ENCODE assay signal across 13 mouse cellular contexts in genomic region chr19:4298322-4299121, GRCm38 (mm10). TPM values are rescaled to one million over a fixed set of nuclear protein-coding genes. Genes with fewer than 3 reads are reported as not detected.
DNase-seq lines count a peak whose midpoint lies in the region; ATAC-seq and TF ChIP-seq lines count a peak whose summit lies in the region.
"Had no signal": no experiment of that assay in that cellular context is flagged by ENCODE, and none has a peak within 500 bp of the region (broad histone marks: within the 10 kb centered on the region; RNA-seq: fewer than 3 reads in every experiment).

No protein-coding gene starts in this region.

- TF ChIP-seq POLR2A in thymus, adult 2 months (IDR thresholded peaks at IDR 0.05; ENCODE audit: control insufficient read depth, extremely low read depth, insufficient read depth, low read length, poor library complexity), result no peak

- H3K9ac ChIP-seq in hindbrain, embryonic 15.5 days, result no peak overlapping the region
- no peak overlapping the region for H3K9ac ChIP-seq in hindbrain, embryonic 12.5 days
- no peak overlapping the region for H3K9ac ChIP-seq in liver, embryonic 14.5 days (replicated peaks)
- H3K9ac ChIP-seq: embryonic facial prominence, embryonic 15.5 days; forebrain, postnatal 0 days had no signal

- H3K9me3 ChIP-seq in hindbrain, embryonic 15.5 days, result no peaks in the 10 kb centered on the region
- H3K9me3 ChIP-seq in hindbrain, embryonic 12.5 days (replicated peaks), result no peaks in the 10 kb centered on the region
- H3K9me3 ChIP-seq in liver, embryonic 14.5 days (ENCODE audit: control insufficient read depth, low read length), result no peaks in the 10 kb centered on the region
- H3K9me3 ChIP-seq: embryonic facial prominence, embryonic 15.5 days had no signal

- no peak for TF ChIP-seq EP300 in liver, embryonic 14.5 days (IDR thresholded peaks at IDR 0.05; ENCODE audit: low read depth)

- peaks cover 42% of the 10 kb centered on the region for H3K4me1 ChIP-seq in hindbrain, embryonic 15.5 days (replicated peaks)
- H3K4me1 ChIP-seq in hindbrain, embryonic 12.5 days, result peaks cover 41% of the 10 kb centered on the region
- peaks cover 96% of the 10 kb centered on the region for H3K4me1 ChIP-seq in thymus, adult 2 months (replicated peaks; ENCODE audit: control insufficient read depth, insufficient read depth, low read length)
- peaks cover 2 to 56% of the 10 kb centered on the region in 2 experiments; a peak in 3 of 4 replicates for H3K4me1 ChIP-seq in liver, embryonic 14.5 days (replicated peaks; ENCODE audit: control insufficient read depth in 2 of 2, insufficient read depth in 2 of 2, low read length in 1 of 2)

- no peak for TF ChIP-seq CTCF in thymus, adult 2 months (IDR thresholded peaks at IDR 0.05; ENCODE audit: borderline replicate concordance, control insufficient read depth, extremely low read depth, insufficient read depth, low read length, poor library complexity)
- peak; percentile 6; the same call in 1 of the 2 replicates for TF ChIP-seq CTCF in liver, embryonic 14.5 days (IDR thresholded peaks at IDR 0.05; ENCODE audit: low read depth)

- 93% methylated on average over 17 of the region's 17 CpGs for WGBS in hindbrain, embryonic 15.5 days
- 92% methylated on average over 17 of the region's 17 CpGs for WGBS in hindbrain, embryonic 12.5 days
- 48% methylated on average over 17 of the region's 17 CpGs for WGBS in thymus, adult 2 months
- 66% methylated on average over 17 of the region's 17 CpGs for WGBS in liver, embryonic 14.5 days (ENCODE audit: insufficient replicate concordance)

- H3K36me3 ChIP-seq in hindbrain, embryonic 15.5 days, result no peaks in the 10 kb centered on the region
- no peaks in the 10 kb centered on the region for H3K36me3 ChIP-seq in hindbrain, embryonic 12.5 days
- H3K36me3 ChIP-seq in thymus, adult 2 months (ENCODE audit: control insufficient read depth, insufficient read depth, low read length), result no peaks in the 10 kb centered on the region
- no peaks in the 10 kb centered on the region; the same call in 1 of the 2 replicates for H3K36me3 ChIP-seq in liver, embryonic 14.5 days (replicated peaks; ENCODE audit: control insufficient read depth, insufficient read depth, low read depth)

- DNase-seq in thymus, adult 2 months, result no peak
- no peak for DNase-seq in thymus, postnatal 0 days (ENCODE audit: low spot score)
- no peak for DNase-seq in liver, embryonic 14.5 days (ENCODE audit: low read depth in 3 of 3, low spot score in 3 of 3)
- DNase-seq in thymus, postnatal 4 days, result peak; percentile 45
- DNase-seq in adrenal gland, postnatal 4 days (ENCODE audit: low spot score in 2 of 2), result no peak
- no peak for DNase-seq in c-Kit-positive CD71-positive TER-119-positive erythroid progenitor cells, embryonic 14.5 days (ENCODE audit: low spot score)
- DNase-seq: adrenal gland, adult 8-10 months; cerebellum, adult 9-11 months; forebrain, postnatal 0 days had no signal

- no peak overlapping the region for H3K4me2 ChIP-seq in hindbrain, embryonic 15.5 days
- no peak overlapping the region for H3K4me2 ChIP-seq in hindbrain, embryonic 12.5 days (replicated peaks)
- no peak overlapping the region for H3K4me2 ChIP-seq in liver, embryonic 14.5 days (ENCODE audit: low read depth)
- H3K4me2 ChIP-seq: embryonic facial prominence, embryonic 15.5 days had no signal

- ATAC-seq in hindbrain, embryonic 15.5 days (ENCODE audit: low FRiP score, low read depth), result no peak
- no peak for ATAC-seq in hindbrain, embryonic 12.5 days (ENCODE audit: low FRiP score)
- ATAC-seq in liver, embryonic 14.5 days (ENCODE audit: insufficient read depth), result no peak
- ATAC-seq: forebrain, postnatal 0 days; Patski had no signal

- H3K27ac ChIP-seq in hindbrain, embryonic 15.5 days (replicated peaks), result 0 out of 2 replicates have a peak overlapping the region, but pooled peaks have one; percentile 10
- H3K27ac ChIP-seq in hindbrain, embryonic 12.5 days, result no peak overlapping the region
- peak overlapping the region; percentile 98 for H3K27ac ChIP-seq in thymus, adult 2 months (ENCODE audit: control insufficient read depth, insufficient read depth, low read length)
- H3K27ac ChIP-seq in liver, embryonic 14.5 days, result no peak overlapping the region

- H3K27me3 ChIP-seq in hindbrain, embryonic 15.5 days, result no peaks in the 10 kb centered on the region
- H3K27me3 ChIP-seq in hindbrain, embryonic 12.5 days, result no peaks in the 10 kb centered on the region
- no peaks in the 10 kb centered on the region for H3K27me3 ChIP-seq in thymus, adult 2 months (ENCODE audit: control insufficient read depth, insufficient read depth, low read length)
- no peaks in the 10 kb centered on the region for H3K27me3 ChIP-seq in liver, embryonic 14.5 days (ENCODE audit: control insufficient read depth, insufficient read depth, low read length)
- H3K27me3 ChIP-seq: embryonic facial prominence, embryonic 15.5 days; Patski had no signal

- H3K4me3 ChIP-seq in hindbrain, embryonic 15.5 days, result no peak overlapping the region
- no peak overlapping the region for H3K4me3 ChIP-seq in hindbrain, embryonic 12.5 days
- H3K4me3 ChIP-seq in thymus, adult 2 months (ENCODE audit: control insufficient read depth, insufficient read depth, low read length), result no peak overlapping the region; the same call in 1 of the 2 replicates
- H3K4me3 ChIP-seq in liver, embryonic 14.5 days (ENCODE audit: insufficient read depth in 1 of 2, low read depth in 2 of 2, low read length in 2 of 2), result no peak overlapping the region
- H3K4me3 ChIP-seq: embryonic facial prominence, embryonic 15.5 days had no signal

RNA-seq across cellular contexts. Expression of gene Grk2, which starts 7.5 kb away (rescaled TPM):
- polyA plus RNA-seq in hindbrain, embryonic 15.5 days (2015; fragmentation: Nextera tagmentation; extraction: Ambion mirVana), result 25.7 and 31.9 TPM in 2 replicates
- polyA plus RNA-seq in hindbrain, embryonic 12.5 days (2016; fragmentation: Nextera tagmentation; extraction: Ambion mirVana), result 21.8 and 22.0 TPM in 2 replicates
- polyA plus RNA-seq in thymus, adult 2 months (2012; rRNA removed), result 515 and 528 TPM in 2 replicates
- 64.3 and 81.3 TPM in 2 replicates for polyA plus RNA-seq in thymus, postnatal 0 days (2015; fragmentation: Nextera tagmentation; extraction: Ambion mirVana)
- polyA plus RNA-seq in liver, embryonic 14.5 days (2012; rRNA removed), result 23.9 and 26.0 TPM in 2 replicates
- polyA plus RNA-seq in liver, embryonic 14.5 days (2014; fragmentation: Nextera tagmentation; extraction: Ambion mirVana), result 9.4 and 10.8 TPM in 2 replicates
- 10 to 100 TPM; 54.6 to 57.8 TPM for total RNA-seq in adrenal gland, postnatal 4 days (2021)

RNA-seq across cellular contexts. Expression of gene Ankrd13d, which starts 15.6 kb away (rescaled TPM):
- 58.3 and 63.4 TPM in 2 replicates for polyA plus RNA-seq in hindbrain, embryonic 15.5 days (2015; fragmentation: Nextera tagmentation; extraction: Ambion mirVana)
- 17.5 and 22.1 TPM in 2 replicates for polyA plus RNA-seq in hindbrain, embryonic 12.5 days (2016; fragmentation: Nextera tagmentation; extraction: Ambion mirVana)
- polyA plus RNA-seq in thymus, adult 2 months (2012; rRNA removed), result 56.0 and 61.4 TPM in 2 replicates
- polyA plus RNA-seq in thymus, postnatal 0 days (2015; fragmentation: Nextera tagmentation; extraction: Ambion mirVana), result 9.8 and 12.2 TPM in 2 replicates
- polyA plus RNA-seq in liver, embryonic 14.5 days (2012; rRNA removed), result 0.93 and 1.3 TPM in 2 replicates
- 0.45 and 0.66 TPM in 2 replicates for polyA plus RNA-seq in liver, embryonic 14.5 days (2014; fragmentation: Nextera tagmentation; extraction: Ambion mirVana)
- total RNA-seq in adrenal gland, postnatal 4 days (2021), result 1 to 10 TPM; 8.2 to 8.8 TPM

RNA-seq across cellular contexts. Expression of gene Ssh3, which starts 29.5 kb away (rescaled TPM):
- 15.9 and 18.5 TPM in 2 replicates for polyA plus RNA-seq in hindbrain, embryonic 15.5 days (2015; fragmentation: Nextera tagmentation; extraction: Ambion mirVana)
- polyA plus RNA-seq in hindbrain, embryonic 12.5 days (2016; fragmentation: Nextera tagmentation; extraction: Ambion mirVana), result 10.1 and 10.4 TPM in 2 replicates
- polyA plus RNA-seq in thymus, adult 2 months (2012; rRNA removed), result 72.7 and 94.1 TPM in 2 replicates
- polyA plus RNA-seq in thymus, postnatal 0 days (2015; fragmentation: Nextera tagmentation; extraction: Ambion mirVana), result 9.4 and 10.1 TPM in 2 replicates
- 2.8 and 3.5 TPM in 2 replicates for polyA plus RNA-seq in liver, embryonic 14.5 days (2012; rRNA removed)
- polyA plus RNA-seq in liver, embryonic 14.5 days (2014; fragmentation: Nextera tagmentation; extraction: Ambion mirVana), result 1.3 and 1.4 TPM in 2 replicates
- total RNA-seq in adrenal gland, postnatal 4 days (2021), result 10 to 100 TPM; 37.6 to 40.9 TPM

Comparison
In these comparisons a context has a peak if more than half of its experiments do, and no peak if none do; other contexts are left out.
1. H3K27ac ChIP-seq: peak in hindbrain, embryonic 15.5 days (single experiment) and thymus, adult 2 months (single experiment); none in hindbrain, embryonic 12.5 days (single experiment) and liver, embryonic 14.5 days (single experiment).